Mouse (Mus musculus) heart, postnatal 0 days (tissue): ENCODE results near the gene Lrrc8c.

Source experiments
- CTCF ChIP-seq: IDR thresholded peaks from 2 replicates; pipeline ENCODE4 v1.5.1; 2016; ENCODE audit warnings: antibody characterized with exemption, control low read depth, low read depth
- EP300 ChIP-seq: IDR thresholded peaks from 2 replicates; pipeline ENCODE4 v1.6.1; 2016; ENCODE audit warnings: antibody characterized with exemption, low read depth

GRCm38 (mm10) chr5:105600998-105601397 is 81.8 kb downstream of the Lrrc8c start:
- TF ChIP-seq CTCF = no peak
- TF ChIP-seq EP300 = no peak
